Mouse (Mus musculus) C2C12 (cell line): ENCODE data around the gene Mios. TPM values are rescaled to one million over a fixed set of nuclear protein-coding genes. Genes with fewer than 3 reads are reported as not detected.

ENCODE experiments used
- H3K27me3 ChIP-seq: one replicate; pipeline ENCODE4 v1.6.1; 2011; ENCODE audit not compliant: control insufficient read depth, insufficient read depth, insufficient read length
- H3K36me3 ChIP-seq: one replicate; pipeline ENCODE4 v1.6.1; 2011; ENCODE audit not compliant: control insufficient read depth, insufficient read depth
- H3K4me3 ChIP-seq: one replicate; pipeline ENCODE4 v1.5.1; 2011; ENCODE audit warnings: mild to moderate bottlenecking, control low read depth; ENCODE audit not compliant: poor library complexity, insufficient read depth, severe bottlenecking
- H3K79me2 ChIP-seq: one replicate; pipeline ENCODE4 v1.6.1; 2011; ENCODE audit not compliant: control insufficient read depth, insufficient read depth
- H3K79me3 ChIP-seq: one replicate; pipeline ENCODE4 v1.6.1; 2011; ENCODE audit warnings: low read depth, control low read depth
- H3ac ChIP-seq: one replicate; pipeline ENCODE3; 2011; ENCODE audit warnings: low read depth; ENCODE audit not compliant: control insufficient read depth, insufficient read length
- CEBPB ChIP-seq: IDR thresholded peaks from one replicate; pipeline ENCODE4 v1.6.1; 2011; ENCODE audit warnings: low read depth, mild to moderate bottlenecking, control low read depth, moderate library complexity
- CTCF ChIP-seq: IDR thresholded peaks from one replicate; pipeline ENCODE4 v1.5.1; 2011; ENCODE audit not compliant: control insufficient read depth, insufficient read depth, insufficient read length
- FOSL1 ChIP-seq: IDR thresholded peaks from one replicate; pipeline ENCODE4 v1.8.0; 2011; ENCODE audit warnings: mild to moderate bottlenecking, low read length; ENCODE audit not compliant: poor library complexity, insufficient read depth, severe bottlenecking
- MAX ChIP-seq: IDR thresholded peaks from one replicate; pipeline ENCODE4 v1.6.1; 2011; ENCODE audit warnings: mild to moderate bottlenecking, control low read depth
- MYOD1 ChIP-seq: IDR thresholded peaks from one replicate; pipeline ENCODE4 v1.6.1; 2011; ENCODE audit warnings: low read depth; ENCODE audit not compliant: control insufficient read depth, insufficient read length
- MYOG ChIP-seq: IDR thresholded peaks from one replicate; pipeline ENCODE4 v1.6.1; 2011; ENCODE audit not compliant: control insufficient read depth, insufficient read length; ENCODE audit errors: extremely low read depth
- USF1 ChIP-seq: IDR thresholded peaks from one replicate; pipeline ENCODE4 v1.6.1; 2011; ENCODE audit warnings: low read depth, mild to moderate bottlenecking, control low read depth, moderate library complexity
- polyA plus RNA-seq: library from polyadenylated mRNA; unstranded; fragments of >200 nt; fragmentation: generic; extraction: Trizol; gene quantifications from one replicate; pipeline ENCODE4 v1.2.1, GENCODE M21; 2012; ENCODE audit warnings: missing spikeins

Gene Mios
- polyA plus RNA-seq, 1 experiment, result 4.0 TPM

DNA sequence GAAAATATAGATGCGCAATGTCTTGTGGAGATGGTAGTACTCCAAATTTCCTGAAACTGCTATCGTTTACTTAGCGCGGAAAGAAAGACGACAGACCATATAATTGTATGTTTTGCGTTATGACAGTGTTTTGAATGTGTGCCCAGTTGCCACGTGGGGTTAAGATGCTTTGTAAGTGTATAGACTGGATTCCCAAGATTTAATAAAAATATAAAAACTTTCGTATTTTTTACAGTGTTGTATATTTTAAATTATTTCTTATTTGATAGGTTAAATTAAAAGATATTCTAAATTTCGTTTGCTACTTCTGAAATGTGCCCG is 804 bp downstream of the Mios start:
- Histone ChIP-seq H3ac (peak overlapping the region; percentile 86), H3K27me3 (no peaks in the 10 kb centered on the region), H3K4me3 (peak overlapping the region; percentile 63), H3K79me3 (peaks cover 16% of the 10 kb centered on the region), H3K36me3 (peaks cover 16% of the 10 kb centered on the region), H3K79me2 (peaks cover 25% of the 10 kb centered on the region)
- TF ChIP-seq USF1 (peak; percentile 18), MAX (no peak)

GRCm38 (mm10) chr6:8210661-8211060 is 1.6 kb downstream of the Mios start:
- TF ChIP-seq FOSL1 (no peak), USF1 (no peak), CEBPB (no peak), MYOG (no peak), CTCF (no peak), MYOD1 (no peak), MAX (no peak)
- H3K36me3 ChIP-seq, result peaks cover 23% of the 10 kb centered on the region
- no peak overlapping the region for H3K4me3 ChIP-seq
- peaks cover 18% of the 10 kb centered on the region for H3K79me3 ChIP-seq
- H3K27me3 ChIP-seq, result no peaks in the 10 kb centered on the region
- H3ac ChIP-seq, result no peak overlapping the region
- peaks cover 25% of the 10 kb centered on the region for H3K79me2 ChIP-seq

GRCm38 (mm10) chr6:8227035-8227434 is 18.0 kb downstream of the Mios start:
- Histone ChIP-seq H3K79me2 (no peaks in the 10 kb centered on the region), H3K27me3 (no peaks in the 10 kb centered on the region), H3K36me3 (peaks cover 43% of the 10 kb centered on the region), H3ac (no peak overlapping the region), H3K79me3 (no peaks in the 10 kb centered on the region), H3K4me3 (no peak overlapping the region)
- no peak for TF ChIP-seq CEBPB
- no peak for TF ChIP-seq USF1
- no peak for TF ChIP-seq MYOD1
- TF ChIP-seq MYOG, result no peak
- TF ChIP-seq FOSL1, result no peak
- TF ChIP-seq CTCF, result no peak
- TF ChIP-seq MAX, result no peak

DNA sequence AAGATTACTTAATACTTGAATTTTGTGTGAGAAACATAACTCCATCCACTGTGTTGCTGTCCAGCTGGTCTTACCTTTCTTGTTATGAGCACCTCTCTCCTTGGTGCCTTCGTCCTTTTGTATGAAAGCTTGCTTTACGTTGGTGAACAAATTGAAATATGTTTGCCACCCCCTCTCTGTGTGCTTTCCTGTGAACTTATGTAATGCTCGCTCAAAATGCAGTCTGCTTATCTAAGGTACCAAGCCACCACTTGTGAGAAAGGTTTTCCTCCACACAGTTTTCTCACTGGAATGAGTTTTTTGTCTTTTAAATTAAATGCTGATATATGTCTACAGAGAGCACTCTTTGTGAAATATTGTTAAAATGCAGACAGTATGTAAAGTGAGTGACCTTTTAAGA is 19.6 kb downstream of the Mios start:
- no peaks in the 10 kb centered on the region for H3K79me2 ChIP-seq
- no peak for TF ChIP-seq MYOG
- no peak for TF ChIP-seq FOSL1
- no peak for TF ChIP-seq MYOD1
- no peak for TF ChIP-seq MAX
- TF ChIP-seq CEBPB, result no peak
- no peak for TF ChIP-seq USF1
- no peak for TF ChIP-seq CTCF
- H3ac ChIP-seq, result no peak overlapping the region
- H3K79me3 ChIP-seq, result no peaks in the 10 kb centered on the region
- H3K4me3 ChIP-seq, result no peak overlapping the region
- H3K36me3 ChIP-seq, result peaks cover 45% of the 10 kb centered on the region
- H3K27me3 ChIP-seq, result no peaks in the 10 kb centered on the region

DNA sequence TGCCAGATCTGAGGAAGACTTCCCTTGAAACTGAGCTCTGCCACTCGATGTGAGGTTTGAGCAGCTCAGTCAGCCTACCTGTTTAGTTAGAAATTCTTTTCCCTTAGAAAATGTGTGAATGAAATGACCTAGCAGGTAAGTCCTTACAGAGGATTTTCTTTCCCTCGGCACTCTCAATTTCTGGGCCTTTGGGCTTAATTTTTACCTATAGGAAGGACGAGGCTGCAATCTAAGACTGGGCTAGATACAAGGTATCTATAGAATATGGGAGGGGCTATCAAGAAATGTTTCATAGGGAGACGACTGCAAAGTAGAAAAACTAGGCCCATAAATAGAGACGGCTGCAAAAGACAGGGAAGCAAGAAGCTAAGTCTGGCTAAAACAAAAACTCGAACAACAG is 49.3 kb downstream of the Mios start:
- Histone ChIP-seq H3K79me2 (peaks cover 43% of the 10 kb centered on the region), H3K79me3 (peaks cover 26% of the 10 kb centered on the region), H3K36me3 (peaks cover 25% of the 10 kb centered on the region), H3K27me3 (no peaks in the 10 kb centered on the region), H3ac (peak overlapping the region; percentile 74), H3K4me3 (peak overlapping the region; percentile 72)
- TF ChIP-seq CTCF, result no peak
- no peak for TF ChIP-seq MAX
- TF ChIP-seq FOSL1, result no peak
- TF ChIP-seq MYOD1, result no peak
- TF ChIP-seq CEBPB, result no peak
- no peak for TF ChIP-seq USF1

DNA sequence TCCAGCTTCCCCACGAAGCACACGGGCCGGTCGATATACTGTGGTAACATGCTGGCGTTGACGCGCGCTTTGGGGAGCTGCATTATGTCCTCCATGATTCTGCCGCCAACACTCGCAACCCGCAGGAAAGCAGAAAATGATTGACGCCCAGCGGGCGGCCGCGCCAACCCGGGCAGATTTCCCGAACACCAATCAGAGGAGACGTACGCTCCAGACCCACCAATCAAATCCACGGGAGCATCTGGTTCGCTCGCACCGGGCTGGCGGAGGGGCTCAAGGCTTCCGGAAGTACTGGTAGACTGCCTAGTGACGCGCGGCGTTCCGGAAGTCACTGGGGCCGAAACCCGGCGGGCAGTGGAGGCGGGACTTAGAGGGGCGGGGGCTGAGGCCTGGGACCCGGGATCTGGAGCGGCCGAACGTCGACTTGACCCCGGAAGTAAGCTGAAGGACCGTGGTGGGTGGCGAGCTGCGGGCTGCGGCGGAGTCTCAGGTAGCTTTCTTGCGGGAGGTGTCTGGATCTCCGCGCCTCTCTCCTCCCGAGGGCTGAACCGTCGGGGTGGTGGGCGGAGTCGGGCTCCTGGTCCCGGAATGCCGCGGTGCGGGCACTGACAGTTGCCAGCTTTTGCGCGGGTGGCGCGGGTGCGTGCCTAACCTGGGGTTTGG is 50.1 kb downstream of the Mios start, which contains the start of the genes Rpa3, Umad1 and Gm45062:
Rpa3 (minus strand) TSS at position 170 of the 663 bp plus-strand sequence.
Umad1 (plus strand) TSS at position 285 of the 663 bp plus-strand sequence.
Gm45062 (plus strand) TSS at position 447 of the 663 bp plus-strand sequence.
- Histone ChIP-seq H3ac (peak within 1 kb of the TSS; percentile 96), H3K79me3 (peaks cover 26% of the 10 kb centered on the region), H3K79me2 (peaks cover 50% of the 10 kb centered on the region), H3K4me3 (peak within 1 kb of the TSS; percentile 78), H3K36me3 (peaks cover 19% of the 10 kb centered on the region), H3K27me3 (no peaks in the 10 kb centered on the region)
- TF ChIP-seq MAX (peak; percentile 65), MYOD1 (no peak)
